Mouse (Mus musculus): ENCODE results near the gene Ccnq.
"Not testable (repeated sequence)": the region's sequence is repeated elsewhere in the genome, so short reads cannot be mapped to it uniquely, and the experiment has no call there.

Ccnq gene

DNA sequence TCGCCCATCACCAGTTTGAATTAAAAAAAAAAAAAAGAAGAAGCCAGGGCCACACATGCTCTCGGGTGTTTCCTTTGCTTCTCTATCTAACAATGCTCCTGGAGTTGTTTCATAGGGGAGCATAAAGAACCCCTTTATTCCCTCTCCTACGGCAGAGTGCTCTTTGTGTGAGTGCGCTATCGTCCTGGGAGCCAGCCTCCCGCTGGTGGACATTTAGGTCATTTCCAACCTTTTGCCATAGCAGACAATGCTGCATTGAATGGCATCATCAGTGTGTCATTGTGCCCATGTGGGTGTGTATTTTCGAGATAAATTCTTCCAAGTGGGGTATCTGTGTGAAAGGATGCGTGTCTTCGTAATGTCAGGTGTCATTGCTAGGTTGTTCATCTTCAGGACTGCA, 9.6 kb upstream of the Ccnq start:
- no peak for DNase-seq

DNA sequence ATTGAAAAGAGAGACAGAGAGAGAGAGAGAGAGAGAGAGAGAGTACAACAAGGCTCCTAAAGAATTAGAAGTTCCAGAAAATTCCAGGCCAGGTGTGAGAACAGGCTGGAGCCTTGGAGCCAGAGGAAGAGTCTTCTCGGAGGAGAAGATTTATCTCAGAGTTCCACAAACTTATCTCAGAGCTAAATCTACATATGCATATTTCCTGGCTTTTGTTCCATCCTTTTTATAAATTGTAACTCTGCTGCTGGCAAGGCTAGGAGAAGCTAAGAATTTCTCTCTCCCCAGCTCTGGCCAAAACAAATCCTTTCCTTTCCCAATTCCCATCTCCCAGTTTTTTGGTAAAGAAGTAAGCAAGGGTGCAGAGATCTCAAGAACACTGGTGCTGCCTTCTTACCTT, 3.8 kb upstream of the Ccnq start:
- DNase-seq: no peak

DNA sequence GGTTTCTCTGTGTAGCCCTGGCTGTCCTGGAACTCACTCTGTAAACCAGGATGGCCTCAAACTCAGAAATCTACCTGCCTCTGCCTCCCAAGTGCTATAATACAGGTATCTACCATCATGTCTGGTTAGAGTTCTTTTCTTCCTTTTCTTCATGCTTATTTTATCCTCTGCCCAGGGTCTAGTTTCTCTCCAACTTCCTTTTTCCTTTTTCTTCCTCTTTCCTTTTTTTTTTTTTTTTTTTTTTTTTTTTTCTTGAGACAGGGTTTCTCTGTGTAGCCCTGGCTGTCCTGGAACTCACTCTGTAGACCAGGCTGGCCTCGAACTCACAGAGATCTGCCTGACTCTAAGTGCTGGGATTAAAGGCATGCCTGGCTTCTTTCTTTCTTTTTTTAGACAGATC, 2.6 kb upstream of the Ccnq start:
- not testable (repeated sequence) for DNase-seq

DNA sequence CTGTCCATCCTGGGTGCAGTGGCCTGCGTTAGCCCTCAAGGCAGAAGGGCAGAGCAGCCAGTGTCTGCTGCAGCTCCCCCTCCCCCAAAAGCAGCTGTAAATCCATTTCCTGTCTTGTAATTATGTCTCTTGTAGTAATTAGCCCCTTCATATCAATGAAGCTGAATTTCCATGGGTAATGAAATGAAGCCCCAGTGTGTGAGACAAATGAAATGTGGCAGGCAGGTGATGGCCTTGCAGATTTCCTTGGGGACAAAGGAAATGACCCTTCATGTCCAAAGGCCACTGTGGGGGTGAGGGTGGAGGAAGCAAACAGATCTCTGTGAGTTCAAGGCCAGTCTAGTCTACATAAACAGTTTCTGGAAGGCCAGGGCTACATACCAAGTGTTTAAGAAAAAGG, 1.7 kb upstream of the Ccnq start:
- DNase-seq: no peak

DNA sequence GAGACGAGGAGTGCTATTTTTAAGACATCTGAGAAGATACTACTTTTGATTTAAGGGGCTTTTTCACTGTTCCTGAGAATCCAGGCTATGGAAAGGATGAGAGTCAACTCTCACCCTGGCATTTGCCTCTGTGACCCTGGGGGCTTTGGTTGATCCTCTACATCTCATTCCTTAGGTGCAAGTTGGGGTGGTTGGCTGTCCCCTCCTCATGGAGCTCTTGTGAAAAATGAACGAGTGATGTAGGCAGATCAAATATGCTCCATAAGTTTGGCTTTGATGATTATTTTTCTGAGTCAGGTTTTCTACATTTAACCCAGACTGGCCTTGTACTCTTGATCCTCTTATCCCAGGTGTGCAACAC, 294 bp upstream of the Ccnq start:
- no peak for DNase-seq

DNA sequence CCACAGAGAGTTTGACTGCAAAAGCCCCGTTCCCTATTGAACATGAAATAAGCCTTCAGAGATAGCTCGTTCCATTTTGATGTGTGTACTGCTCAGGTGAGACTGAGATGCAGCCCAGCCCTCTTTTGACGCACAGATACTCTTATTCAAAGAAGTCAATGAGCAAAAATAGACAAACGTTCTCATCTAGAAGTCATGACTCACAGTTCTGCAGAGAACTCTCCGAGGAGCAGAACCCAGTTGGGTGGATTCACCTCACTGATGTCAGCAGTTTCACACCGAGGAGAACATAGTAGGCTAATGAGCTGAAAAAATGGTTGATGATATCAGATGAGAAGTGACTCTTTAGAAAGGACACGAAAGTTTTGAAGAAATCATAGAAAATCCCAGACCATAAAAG, 5.3 kb downstream of the Ccnq start:
- no peak for DNase-seq

DNA sequence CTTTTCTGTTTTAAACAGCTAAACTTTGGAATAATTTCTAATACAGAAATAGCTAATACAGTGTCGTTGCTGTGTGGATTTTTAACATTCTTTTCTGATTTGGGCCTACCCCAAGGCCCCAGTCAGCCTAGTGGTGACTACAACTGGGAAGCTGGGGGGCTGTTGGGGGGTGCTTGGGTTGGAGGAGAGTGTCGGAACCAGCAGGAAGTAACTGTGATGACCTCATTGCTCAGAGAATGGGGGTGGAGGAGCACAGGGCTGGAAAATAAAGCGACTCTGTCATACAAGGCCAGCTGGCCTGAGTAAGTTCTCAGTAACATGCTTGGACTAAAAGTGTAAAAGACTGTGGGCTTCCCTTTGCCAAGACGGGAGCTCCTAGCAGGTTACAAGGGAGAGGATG, 6.1 kb downstream of the Ccnq start:
- DNase-seq: peak; percentile 14

DNA sequence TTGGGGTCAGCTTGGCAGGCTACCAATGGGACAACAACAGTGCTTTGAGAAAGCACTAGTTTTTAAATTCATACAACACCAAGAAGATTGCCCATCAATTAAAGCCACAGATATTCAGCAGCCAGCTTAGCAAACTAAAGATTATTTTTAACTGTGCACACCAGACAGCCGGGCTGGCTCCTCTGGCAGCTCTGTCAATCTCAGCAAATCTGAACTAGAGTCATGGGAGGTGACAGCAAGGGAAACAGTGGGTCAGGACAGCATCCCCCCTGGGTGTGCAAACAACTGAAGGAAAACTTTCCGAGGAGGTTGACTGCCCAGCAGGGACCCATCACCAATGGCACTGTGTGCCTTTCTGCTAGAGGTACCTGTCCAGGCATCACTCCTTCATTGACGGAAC, 9.1 kb downstream of the Ccnq start:
- DNase-seq: no peak

DNA sequence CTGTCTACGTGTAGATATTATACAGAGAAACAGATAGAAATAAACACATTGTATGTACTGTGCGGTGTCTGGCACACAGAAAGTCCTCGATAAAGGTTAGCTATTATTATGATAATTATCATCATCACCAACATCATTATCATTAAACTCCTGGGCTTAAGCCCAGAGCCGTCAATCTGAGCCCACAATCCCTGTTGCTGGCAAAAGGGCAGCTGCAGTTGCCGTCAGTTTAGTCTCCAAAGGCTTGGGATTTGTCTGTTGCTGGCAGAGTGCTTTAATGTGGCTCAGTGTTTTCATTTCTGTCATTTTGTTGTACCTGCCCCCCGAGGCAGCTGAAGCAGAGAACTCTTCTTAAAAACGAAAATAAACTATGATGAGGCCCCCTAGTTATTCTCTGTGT, 9.6 kb downstream of the Ccnq start:
- no peak for DNase-seq

DNA sequence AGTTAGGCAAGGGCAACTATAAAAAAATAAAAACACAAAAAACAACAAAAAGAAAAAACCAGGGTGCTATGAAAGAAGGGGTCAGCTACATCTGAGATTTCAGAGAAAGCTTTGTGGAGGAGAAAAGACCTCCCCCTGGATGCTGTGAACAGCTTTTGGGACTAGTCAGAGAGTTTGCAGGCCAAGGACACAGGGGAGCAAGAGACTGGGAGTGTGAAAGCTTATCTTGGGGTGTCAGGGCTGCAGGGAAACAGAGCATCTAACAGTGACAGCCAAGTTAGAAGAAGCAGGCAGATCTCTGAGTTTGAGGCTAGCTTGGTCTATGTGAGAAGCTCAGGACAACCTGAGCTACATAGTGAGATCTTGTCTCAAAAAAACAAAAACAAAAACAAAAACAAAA, 12.2 kb downstream of the Ccnq start:
- DNase-seq: no peak

DNA sequence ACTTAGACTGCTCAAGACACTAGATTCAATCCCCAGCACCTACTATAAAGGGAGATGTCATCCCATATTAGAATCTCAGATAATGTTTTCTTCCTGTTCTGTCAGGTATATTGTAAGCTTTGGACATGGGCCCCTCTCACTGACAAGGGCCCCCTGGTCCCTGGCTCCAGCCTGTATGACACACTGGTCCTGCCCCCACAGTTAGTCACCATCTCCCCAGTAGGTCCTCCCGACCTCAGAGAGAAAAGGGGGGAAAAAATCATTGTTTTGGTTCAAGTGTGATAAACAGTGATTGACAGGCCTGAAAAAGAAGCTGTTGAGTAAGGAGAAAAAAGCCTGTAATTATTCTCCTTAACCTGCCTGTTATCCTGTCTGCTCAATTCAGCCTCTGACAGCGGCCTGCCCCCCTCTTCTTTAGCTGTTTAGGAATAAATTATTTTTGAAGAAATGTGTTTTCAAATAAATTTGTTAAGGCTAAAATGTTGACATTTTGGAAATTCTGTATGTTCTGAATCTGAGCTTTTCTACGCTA, 14.6 kb downstream of the Ccnq start:
- no peak for DNase-seq

DNA sequence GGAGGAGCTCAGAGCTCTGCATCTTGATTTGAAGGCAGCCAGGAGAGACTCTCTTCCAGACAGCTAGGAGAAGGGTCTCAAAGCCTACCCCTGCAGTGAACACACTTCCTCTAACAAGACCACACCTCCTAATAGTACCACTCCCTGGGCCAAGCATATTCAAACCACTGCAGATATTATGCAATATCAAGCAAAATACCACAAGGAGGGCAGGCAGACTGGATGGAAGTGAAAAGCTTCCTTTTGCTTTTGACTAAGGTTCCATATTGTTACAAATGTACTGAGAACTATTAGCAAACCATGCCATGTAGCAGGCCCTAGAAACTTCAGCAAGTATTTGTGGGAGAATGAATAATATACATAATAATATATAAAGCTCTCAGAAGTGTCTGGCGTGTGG, 16.4 kb downstream of the Ccnq start:
- no peak for DNase-seq

DNA sequence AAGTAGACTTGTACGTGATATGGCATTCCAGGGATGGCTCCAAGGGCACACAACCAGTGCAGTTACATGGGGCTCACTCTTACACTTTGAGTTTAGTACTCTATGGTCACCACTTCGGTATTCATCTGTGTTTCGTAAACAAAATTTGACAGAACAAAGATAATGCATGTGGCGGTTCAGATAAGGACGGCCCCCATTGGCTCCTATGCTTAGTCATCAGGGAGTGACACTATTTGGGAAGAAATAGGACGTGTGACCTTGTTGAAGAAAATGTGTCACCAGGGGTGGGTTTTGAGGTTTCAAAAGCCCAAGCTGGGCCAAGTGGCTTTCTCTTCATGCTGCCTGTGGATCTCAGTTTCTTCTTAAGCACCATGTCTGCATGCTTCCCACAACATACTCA, 18.9 kb downstream of the Ccnq start:
- DNase-seq: no peak

DNA sequence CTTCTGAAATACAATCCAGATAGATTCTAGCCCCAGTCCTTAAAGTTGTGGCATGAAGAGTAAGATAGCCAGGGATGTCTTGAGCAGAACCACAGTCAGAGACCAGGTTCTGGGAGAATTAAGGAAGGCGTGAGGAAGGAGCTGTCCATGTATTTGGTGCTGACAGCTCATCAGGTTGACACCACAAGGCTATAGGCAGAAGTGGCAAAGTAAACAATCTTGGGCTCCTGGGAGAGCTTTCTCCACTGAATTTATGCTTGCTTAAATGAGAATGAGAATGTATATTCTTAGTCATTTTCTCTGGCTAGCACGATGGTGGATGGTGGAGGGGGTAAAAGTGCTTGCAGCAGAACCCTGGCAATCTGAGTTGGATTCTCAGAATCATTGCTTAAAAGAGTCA, 20.6 kb downstream of the Ccnq start:
- no peak for DNase-seq

DNA sequence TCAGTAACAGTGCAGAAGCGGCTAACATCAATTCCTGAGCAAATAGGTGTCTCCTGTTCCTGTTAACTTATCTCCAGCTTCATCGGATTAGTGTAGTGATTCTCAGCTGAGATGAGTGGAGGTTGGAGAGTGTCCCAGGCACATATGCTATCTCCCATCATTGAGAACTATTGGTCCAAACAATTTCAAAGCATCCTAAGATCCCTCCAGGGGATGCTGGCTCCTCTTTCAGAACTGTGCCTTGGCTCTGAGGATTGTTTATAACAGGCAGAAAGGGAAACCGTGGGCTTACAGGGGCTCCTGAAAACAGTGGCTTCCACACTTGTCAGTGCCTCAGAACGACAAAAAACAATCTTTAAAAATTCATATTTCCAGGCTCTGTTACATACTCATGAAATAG, 23.5 kb downstream of the Ccnq start:
- DNase-seq: no peak

DNA sequence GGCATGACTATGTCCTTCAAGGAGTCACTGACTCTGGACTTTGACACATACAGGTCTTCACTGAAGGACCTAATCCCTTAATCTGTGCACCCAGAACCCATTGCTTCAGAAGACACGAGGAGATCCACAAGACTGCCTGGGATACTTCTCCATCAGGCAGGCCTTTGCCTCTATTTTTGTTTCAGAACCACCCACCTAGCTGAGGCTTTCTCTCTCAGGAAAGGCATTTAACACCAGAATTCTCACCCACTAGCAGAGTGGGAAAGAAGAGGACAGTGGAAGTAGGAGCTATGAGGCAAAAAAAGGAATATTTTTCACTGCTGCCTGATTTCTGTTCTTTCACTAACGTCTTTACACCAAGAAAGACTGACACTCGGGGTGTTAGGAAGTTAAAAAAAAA, 25.2 kb downstream of the Ccnq start:
- DNase-seq: no peak

DNA sequence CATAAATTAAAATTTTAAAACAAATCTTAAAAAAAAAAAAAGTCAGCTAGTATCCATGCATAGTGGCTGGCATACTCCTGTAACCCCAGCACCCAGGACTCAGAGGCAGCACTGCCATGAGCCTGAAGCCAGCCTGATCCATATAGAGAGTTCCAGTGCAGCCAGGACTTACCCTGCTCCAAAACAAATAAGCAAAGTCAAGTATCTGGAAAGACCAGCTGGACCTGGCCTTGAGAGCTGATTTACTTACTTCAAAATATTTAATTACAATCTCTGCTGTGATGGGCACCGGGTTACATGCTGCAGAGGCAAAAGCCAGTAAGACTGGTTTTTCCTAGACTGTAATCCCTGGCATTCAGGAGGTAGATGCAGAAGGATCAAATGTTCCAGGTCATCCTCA, 26.7 kb downstream of the Ccnq start:
- DNase-seq: no peak

DNA sequence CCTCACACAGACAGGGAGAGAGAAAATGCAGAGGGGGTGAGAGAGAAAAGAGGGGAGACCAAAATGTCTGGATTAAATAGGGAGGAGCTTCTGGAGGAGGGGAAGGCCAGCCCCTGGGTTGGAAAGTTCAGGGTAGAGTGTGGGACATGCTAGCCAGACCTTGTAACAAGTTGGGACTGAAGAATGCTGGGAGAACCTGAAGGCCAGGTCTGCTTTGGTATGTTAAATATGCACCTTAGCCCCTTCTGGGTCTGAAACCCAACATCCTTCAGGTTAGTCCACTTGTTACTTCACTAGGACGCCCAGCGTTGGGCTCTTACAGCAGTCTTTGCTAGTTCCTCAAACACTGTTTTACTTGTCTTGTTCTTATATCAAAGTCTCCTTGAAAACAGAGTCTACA, 30.1 kb downstream of the Ccnq start:
- no peak for DNase-seq

DNA sequence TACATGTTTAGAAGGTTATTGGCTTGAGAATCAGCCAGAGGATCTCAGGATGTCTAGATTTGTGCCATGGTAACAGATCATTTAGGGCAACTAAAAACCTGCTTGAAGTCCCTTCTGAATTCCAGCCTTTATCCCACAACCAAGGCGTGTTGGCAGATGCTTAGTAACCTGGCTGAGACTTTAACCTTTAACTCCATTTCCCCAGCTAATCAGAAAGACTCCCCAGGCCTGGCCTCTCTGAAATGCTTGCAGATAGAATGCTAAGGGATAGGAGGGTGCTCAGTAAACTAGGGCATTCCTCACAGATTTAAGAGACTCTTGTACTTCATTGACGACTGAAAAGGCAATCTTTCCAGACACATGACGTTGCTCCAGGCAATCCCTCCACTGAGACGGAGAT, 33.9 kb downstream of the Ccnq start:
- DNase-seq: no peak

DNA sequence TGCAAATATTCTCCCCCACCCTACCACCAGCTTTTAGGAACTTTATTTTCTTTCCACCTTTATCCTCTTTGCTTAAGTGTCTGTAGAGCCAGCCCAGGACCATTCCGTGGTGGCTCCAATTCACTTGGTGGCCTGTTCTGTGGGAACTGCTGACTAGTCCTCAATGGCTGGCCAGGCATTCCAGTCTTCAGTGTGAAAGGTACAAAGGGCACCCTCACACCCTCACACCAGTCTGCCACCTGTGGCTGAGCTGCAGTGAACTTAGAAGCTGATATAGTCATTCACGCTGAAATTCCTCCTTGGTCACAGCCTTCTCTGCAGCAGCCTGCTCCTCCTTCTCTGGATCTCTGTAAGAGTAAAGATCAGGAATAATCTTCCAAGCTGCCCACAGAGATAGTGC, 42.9 kb downstream of the Ccnq start:
- peak; percentile 56 for DNase-seq

DNA sequence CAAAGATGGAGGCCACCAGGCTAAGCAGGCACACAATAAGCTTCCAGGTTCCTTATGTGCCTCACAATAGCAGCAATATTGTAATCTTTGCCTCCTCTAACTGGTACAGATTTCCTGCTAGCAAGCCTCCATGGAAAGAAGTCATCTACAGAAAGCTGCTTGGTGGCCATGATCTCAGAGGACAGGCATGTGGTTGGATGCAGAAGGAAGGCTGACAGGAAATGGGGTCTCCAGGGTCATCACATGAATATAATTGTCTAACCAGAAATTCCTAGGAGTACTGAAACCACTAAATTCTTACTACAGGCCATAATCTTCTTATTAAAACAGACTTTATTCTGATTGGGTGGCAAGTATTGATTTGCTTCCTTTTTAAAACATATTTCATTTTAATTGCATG, 45.5 kb downstream of the Ccnq start:
- DNase-seq: peak; percentile 51

DNA sequence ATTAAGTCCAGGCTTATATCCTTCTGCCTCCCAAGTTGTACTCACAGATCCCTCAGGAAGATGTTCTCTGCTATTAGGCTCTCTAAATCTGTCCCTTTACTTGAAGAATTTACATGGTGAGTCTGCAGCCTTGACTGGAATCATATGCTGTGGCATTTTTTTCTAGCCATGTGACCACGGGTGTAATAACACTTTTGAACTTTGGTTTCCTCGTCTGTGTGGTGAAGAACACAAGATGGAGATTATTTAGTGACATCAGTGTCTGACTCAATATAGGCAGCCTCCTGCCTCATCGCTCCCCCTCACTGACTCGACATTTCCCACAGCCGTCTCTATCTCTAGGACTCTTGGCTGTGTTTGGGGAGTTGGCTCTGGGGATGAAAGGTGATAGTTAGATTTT, 48.4 kb downstream of the Ccnq start:
- DNase-seq: no peak

DNA sequence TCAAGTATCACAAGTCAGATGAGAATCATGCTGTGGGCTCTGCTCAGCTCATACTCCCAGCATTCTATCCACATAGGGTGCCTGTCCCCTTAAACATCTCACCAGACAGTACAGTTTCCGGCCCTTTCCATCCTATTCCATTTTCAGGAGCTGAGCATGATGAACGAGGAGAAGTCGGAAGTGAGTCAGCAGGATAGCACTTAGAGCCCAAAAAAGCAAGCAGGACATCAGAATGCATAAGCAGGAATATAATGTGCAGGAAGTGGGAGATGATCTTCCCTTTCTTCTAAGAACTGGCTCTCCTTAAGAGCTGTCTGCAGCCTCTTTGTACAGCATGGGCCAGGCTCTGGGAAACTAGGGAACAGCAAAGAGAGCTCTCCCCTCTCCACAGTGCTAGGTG, 49.2 kb downstream of the Ccnq start:
- DNase-seq: peak; percentile 38

All from kidney, adult 9 months (tissue).